Mouse (Mus musculus): Measurements from ENCODE around the gene Ugt1a10.

Ugt1a10 gene

DNA sequence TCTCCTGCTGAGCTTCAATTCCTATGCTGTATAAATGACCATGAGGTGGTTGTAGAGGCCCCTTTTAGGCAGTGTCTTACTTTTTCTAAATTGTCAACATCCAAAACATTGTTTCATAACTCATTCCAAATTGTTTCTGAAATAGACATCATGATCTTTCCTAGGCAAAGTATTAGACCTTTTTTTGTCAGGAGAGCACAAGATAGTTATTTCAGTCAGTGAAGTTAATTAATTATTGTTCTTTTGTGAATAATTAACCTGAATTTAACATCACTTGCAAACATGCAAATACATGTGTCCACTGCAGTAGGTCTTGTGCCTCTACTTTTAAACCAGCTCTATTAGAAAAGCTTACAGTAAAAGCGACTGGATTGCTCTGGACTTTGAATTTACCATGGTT, at the start of gene Ugt1a10:
Ugt1a10 (plus strand) TSS at position 301 of the 400 bp plus-strand sequence.
- no peak for TF ChIP-seq GATA4 (IDR thresholded peaks at IDR 0.05; ENCODE audit: insufficient replicate concordance, low read length)

- no peak for TF ChIP-seq GATA4 (IDR thresholded peaks at IDR 0.05; ENCODE audit: insufficient replicate concordance, low read length)
Observed at GRCm38 (mm10) chr1:88007692-88008210, 47.4 kb upstream of the Ugt1a10 start.

- TF ChIP-seq GATA4 (IDR thresholded peaks at IDR 0.05; ENCODE audit: insufficient replicate concordance, low read length): no peak; the same call in 1 of the 2 replicates
Observed at GRCm38 (mm10) chr1:88008211-88008697, 46.9 kb upstream of the Ugt1a10 start, which contains the start of gene Usp40. Gene Usp40, minus strand, starts transcription at chr1:88008551.

DNA sequence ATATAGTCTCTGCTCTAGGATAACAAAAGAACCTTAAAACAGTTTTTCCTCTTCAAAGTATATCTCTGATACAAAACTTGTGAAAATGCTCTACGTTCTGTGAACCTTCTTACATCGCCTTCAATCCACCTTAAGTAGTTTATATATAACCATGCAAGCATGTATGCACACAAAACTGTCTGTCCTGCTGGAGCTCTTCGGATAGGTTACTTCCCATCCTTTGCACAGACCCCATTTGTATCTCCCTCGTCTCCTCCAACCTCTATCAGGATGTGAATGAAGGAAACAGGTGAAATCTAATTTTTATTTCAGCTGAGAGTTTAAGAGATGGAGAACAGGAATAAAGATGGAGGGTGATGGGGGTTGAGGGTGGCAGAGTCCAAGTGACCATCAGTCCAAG, 46.5 kb upstream of the Ugt1a10 start:
- TF ChIP-seq GATA4 (IDR thresholded peaks at IDR 0.05; ENCODE audit: insufficient replicate concordance, low read length): no peak

GRCm38 (mm10) chr1:88009521-88009920, 45.7 kb upstream of the Ugt1a10 start:
- TF ChIP-seq GATA4 (IDR thresholded peaks at IDR 0.05; ENCODE audit: insufficient replicate concordance, low read length): no peak

DNA sequence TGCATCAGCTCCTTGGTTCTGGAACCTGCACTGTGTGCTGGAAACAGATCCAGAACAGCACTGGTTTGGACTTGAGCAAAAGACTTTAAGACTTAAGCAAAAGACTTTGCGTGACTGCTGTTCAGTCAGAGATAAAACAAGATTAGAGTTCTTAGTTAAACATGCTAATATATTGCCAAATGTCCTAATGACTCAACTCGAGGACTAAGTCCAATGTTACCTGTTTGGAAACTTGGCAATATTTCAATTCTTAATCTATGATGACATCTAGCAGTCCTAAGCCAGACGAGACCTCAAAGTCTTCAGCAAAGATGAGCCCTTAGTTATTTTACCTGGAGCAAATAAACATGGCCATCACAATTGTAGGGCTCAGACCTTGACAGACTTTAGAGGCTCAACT, 41.5 kb upstream of the Ugt1a10 start:
- peak; percentile 92 for TF ChIP-seq GATA4 (IDR thresholded peaks at IDR 0.05; ENCODE audit: insufficient replicate concordance, low read length)

DNA sequence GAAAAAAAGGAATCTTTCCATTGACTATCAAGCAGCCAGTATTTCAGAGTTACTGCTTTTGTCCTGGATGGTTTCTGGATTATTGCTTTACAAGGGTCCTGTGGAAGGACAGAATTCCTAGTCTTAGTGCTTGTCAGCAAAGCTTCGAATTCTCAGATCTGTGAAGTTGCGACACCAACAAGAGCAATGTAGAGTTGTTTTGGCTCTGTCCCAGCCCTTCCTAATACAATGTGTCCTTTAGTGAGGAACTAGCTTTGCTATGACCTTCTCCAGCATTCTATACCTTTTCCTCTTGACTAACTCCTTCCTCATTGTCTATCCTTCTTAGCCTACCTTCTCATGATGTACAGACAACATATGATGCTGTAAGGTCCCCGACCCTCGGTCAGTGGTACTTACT, 41.0 kb upstream of the Ugt1a10 start:
- no peak for TF ChIP-seq GATA4 (IDR thresholded peaks at IDR 0.05; ENCODE audit: insufficient replicate concordance, low read length)

- no peak for TF ChIP-seq GATA4 (IDR thresholded peaks at IDR 0.05; ENCODE audit: insufficient replicate concordance, low read length)
Observed at GRCm38 (mm10) chr1:88014671-88015070, 40.5 kb upstream of the Ugt1a10 start.

DNA sequence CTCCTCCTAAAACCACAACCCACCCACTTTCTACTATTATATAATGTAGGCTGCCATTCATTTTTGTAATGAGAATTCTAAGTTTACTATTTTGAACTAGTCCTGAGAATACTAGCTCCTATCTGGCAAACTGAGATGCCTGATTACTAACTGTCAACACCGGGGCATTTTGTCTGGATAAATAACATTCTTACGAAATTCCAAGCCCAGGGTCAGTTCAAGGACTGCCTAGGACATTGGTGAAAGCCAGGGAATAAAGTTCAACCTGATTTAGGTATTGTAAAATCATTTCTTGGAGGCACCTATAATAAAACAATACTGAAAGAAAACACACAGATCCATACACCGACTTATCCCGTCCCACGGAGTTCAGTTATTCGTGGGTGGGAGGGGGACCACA, 39.8 kb upstream of the Ugt1a10 start:
- TF ChIP-seq GATA4 (IDR thresholded peaks at IDR 0.05; ENCODE audit: insufficient replicate concordance, low read length): no peak

GRCm38 (mm10) chr1:88070495-88070894, 15.3 kb downstream of the Ugt1a10 start, which contains the start of gene Ugt1a9:
Gene Ugt1a9, plus strand, starts transcription at chr1:88070800.
- no peak for TF ChIP-seq GATA4 (IDR thresholded peaks at IDR 0.05; ENCODE audit: insufficient replicate concordance, low read length)

GRCm38 (mm10) chr1:88070902-88071301, 15.7 kb downstream of the Ugt1a10 start:
- no peak for TF ChIP-seq GATA4 (IDR thresholded peaks at IDR 0.05; ENCODE audit: insufficient replicate concordance, low read length)

DNA sequence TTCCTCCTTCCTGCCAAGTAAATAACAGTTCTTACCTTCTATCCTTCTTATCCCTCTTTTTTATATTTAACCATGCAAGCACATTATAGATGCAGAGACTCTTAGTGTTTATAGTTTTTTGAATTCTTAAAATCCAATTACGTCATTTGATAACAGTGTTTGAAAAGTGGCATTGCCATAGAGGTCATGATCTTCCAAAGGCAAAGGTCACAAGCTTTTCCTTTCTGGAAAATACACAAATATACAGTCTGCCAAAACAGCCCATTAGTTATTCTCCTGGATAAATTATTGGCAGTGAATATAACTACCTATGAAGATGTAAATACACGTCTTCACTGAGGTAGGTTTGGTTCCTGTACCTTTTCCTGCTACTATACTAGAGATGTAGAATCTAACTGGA, 19.3 kb downstream of the Ugt1a10 start:
- TF ChIP-seq GATA4 (IDR thresholded peaks at IDR 0.05; ENCODE audit: insufficient replicate concordance, low read length): no peak

GRCm38 (mm10) chr1:88077128-88077527, 21.9 kb downstream of the Ugt1a10 start:
- no peak for TF ChIP-seq GATA4 (IDR thresholded peaks at IDR 0.05; ENCODE audit: insufficient replicate concordance, low read length)

DNA sequence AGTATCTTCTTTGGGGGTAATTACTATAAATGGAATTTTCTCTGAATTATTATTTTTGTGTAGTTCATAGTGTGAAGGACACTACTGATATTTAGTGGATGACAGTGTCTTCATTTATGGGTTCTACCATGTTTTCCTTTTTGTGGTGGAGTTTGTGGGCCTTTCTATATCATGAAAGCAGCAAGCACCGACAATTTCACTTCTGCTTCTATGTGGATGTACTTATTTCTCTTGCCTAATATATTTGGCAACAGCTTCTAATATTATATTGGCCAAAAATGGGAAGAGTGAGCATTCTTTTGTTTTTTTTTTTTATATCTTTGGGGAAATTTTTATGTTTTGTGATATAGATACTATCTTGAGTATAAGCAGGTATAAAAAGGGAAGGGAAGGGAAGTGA, 26.5 kb downstream of the Ugt1a10 start:
- TF ChIP-seq GATA4 (IDR thresholded peaks at IDR 0.05; ENCODE audit: insufficient replicate concordance, low read length): no peak

DNA sequence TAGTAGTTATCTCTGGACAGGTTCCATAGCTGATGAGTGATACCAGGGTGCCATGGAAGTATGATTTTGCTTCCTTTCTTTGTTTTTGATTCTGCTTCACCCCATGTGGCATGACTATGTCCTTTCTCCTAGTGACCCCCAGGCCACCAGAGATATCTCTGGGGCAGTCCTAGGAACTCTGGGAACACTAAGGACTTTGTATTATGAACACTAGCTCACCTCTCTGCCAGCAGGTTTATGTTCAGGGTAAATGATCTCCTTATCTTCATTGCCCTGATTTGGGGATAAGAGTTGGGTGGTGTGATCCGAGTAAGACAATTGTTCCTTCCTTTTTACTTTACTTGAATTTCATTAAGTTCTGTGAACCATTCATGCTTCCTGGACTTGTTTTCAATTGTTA, 30.9 kb downstream of the Ugt1a10 start:
- peak; percentile 43; the same call in 1 of the 2 replicates for TF ChIP-seq GATA4 (IDR thresholded peaks at IDR 0.05; ENCODE audit: insufficient replicate concordance, low read length)

DNA sequence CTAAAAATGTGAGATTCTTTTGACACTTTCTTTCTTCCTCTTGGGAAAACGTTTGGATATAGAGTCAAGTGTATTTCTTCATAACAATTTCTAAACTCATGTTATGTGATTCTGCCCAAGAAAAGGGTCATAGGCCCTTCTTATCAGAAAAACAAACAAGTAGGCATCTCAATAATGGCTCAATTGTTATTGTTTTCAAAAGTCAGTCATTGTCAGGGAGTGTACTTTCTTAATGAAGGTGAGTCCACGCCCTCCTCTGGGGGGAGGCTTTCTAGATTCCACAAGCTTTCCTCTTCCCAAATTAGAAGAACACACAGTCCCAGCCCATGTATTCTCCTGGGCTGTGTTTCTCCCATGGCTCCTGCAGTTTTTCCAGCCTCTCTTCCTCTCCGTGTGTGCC, 32.3 kb downstream of the Ugt1a10 start, which contains the start of gene Ugt1a8:
Ugt1a8 (plus strand) TSS at position 301 of the 400 bp plus-strand sequence.
- TF ChIP-seq GATA4 (IDR thresholded peaks at IDR 0.05; ENCODE audit: insufficient replicate concordance, low read length): no peak

- TF ChIP-seq GATA4 (IDR thresholded peaks at IDR 0.05; ENCODE audit: insufficient replicate concordance, low read length): no peak
Observed at GRCm38 (mm10) chr1:88092341-88092740, 37.2 kb downstream of the Ugt1a10 start.

Data from liver, adult (tissue).